Mouse (Mus musculus): ENCODE measurements around the gene Fcrl6.

Fcrl6 gene

DNA sequence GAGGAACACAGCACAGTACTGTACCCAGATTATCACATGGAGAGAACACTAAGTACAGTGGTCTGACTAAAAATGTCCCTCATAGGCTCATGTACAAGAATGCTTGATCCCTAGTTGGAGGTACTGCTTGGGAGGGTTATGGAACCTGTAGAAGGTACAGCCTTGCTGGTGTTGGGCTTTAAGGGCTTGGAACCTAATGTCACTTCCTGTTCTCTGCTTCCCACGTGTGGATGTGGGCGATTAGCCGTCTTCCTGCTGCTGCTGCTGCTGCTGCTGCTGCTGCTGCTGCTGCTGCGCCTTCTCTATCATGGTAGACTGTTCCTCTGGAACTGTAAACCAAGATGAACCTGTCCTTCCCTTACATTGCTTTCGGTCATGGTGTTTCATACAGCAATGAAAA is 21.2 kb upstream of the Fcrl6 start:
- TF ChIP-seq GATA4 (IDR thresholded peaks at IDR 0.05; ENCODE audit: insufficient replicate concordance, low read length) = no peak

DNA sequence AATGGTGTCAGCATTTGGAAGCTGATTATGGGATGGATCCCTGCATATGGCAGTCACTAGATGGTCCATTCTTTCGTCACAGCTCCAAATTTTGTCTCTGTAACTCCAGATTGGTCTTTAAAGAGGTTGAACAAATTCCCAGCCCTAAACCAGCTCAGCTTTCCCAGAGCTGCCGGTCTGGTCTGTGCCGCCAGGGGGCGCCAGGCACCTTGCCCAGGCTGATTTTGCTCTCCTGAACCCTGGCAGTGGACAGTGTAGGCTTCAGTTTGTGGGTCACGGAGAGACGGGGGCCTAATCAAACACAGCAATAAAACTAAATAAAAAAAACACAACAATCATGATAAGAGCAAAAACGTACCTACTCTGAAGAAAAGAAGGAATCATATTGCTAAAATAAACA is 16.9 kb upstream of the Fcrl6 start:
- no peak for TF ChIP-seq GATA4 (IDR thresholded peaks at IDR 0.05; ENCODE audit: insufficient replicate concordance, low read length)

DNA sequence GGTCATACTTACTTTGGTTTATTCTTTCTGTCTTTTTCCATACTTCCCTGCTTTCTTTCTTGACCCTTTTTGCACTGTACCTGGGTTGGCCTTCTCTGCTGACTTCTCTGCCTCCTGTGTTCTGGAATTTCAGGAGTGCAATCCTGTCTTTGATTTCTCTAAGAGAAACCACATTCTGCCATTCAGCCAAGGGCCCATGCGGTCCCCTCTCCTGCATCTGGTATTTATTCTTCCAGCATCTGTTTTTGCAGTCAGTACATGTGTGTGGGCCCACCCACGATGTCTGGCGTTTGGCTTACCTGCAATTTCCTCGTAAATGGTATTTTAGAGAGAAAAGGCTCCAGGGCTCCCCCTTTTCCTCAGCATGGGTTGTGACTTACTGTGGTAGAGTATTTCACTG is 15.8 kb upstream of the Fcrl6 start:
- no peak for TF ChIP-seq GATA4 (IDR thresholded peaks at IDR 0.05; ENCODE audit: insufficient replicate concordance, low read length)

DNA sequence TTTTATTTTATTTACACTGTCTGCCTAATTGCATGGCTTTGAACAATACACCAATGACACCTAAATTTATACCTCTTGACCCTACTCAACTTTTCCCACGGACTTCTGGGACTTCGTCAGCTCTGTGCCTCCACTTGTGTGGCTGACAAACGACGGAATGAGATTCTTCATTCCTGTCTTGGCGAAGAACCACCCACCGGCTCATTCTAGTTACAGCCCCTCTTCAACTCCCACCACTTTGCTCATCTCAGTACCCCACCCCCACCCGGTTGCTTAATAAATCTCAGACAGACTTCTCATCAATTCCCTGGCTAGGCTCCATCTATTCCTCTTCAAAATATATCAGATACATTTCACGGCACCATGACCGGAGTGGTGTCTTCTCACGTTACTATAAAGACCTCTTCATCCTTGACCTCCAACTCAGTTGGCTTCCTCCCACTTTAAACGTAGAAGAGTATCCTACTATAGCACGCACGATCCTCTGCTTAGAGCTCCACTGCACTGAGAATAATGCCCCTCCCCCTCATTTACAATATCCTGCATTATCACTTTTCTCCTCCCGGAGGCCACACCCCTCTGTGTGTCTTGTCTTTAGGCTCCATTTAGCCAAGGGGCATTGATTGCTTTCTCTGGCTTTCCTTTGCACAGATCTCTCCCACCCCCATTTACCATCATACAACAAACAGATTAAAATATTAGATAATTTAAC is 15.2 kb upstream of the Fcrl6 start:
- no peak for TF ChIP-seq GATA4 (IDR thresholded peaks at IDR 0.05; ENCODE audit: insufficient replicate concordance, low read length)

DNA sequence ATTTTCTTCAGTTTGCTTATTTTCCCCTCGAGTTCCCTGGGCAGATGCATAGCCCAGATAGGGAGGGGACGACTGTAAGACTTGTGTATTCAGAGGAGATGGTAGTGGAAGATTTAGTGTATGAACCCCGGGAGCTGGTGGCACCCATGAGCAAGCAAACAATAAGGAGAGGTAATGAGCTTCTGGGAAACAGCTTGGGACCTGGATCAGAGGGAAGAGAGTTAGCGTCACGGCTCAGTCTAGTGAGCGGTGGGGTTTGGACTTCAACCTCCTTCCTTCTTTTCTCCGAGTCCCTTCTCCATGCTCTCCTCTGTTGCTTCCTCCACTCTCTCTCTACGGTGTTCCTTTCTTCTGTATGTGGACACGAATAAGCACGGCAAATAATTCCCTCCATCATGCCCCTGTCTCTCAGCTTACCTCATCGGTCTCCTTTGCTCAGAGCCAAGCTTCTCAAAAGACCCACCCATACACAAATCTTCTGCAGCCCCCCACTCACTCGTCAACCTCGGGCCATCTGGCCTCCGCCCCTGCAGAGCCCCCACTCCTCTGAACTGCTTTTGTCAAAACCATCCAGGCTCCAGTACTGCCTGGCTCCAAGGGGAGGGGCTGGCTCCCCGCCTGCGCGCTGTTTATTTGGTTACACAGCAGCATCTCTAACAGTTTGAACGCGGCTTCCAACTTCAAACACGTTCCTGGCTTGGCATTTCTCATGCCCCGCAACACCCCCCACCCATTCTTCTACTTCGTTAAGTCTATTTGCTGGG is 14.4 kb upstream of the Fcrl6 start:
- no peak for TF ChIP-seq GATA4 (IDR thresholded peaks at IDR 0.05; ENCODE audit: insufficient replicate concordance, low read length)

DNA sequence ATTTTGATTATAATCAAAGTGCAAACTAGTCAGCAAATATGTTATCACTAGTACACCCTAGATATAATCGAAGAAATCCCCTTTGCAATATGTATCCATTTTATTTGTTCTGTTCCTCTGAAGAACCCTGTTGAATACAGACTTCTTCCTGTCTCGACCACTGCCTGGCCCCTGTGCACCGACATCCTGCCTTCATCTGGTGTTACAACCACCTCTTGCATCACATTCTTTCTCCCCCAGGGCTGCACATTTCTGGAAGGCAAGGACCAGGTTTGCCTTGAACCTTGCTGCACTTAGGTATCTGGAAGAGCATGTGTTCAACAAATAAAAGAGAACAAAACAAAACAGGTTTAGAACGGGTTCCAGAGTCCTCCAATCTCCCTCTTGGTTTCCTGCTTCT is 13.1 kb upstream of the Fcrl6 start:
- TF ChIP-seq GATA4 (IDR thresholded peaks at IDR 0.05; ENCODE audit: insufficient replicate concordance, low read length) = no peak

DNA sequence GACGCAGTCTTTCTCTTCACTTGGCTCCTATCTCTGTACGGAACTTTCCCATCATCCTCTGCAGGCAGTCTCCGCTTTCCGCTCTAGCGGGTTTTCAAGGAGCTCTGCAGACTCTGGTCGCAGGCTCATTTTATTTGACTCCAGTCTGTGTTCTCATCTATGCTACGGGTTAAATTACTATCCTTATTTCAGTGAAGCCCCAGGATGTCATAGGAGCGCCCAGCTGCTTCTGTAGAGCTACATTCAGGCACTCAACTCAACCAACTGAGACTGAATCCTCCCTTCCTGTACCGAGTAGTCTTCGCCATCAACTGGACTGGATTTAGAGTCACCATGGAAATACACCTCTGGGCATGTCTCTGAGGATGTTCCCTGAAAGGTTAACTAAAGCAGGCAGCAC is 12.3 kb upstream of the Fcrl6 start:
- no peak for TF ChIP-seq GATA4 (IDR thresholded peaks at IDR 0.05; ENCODE audit: insufficient replicate concordance, low read length)

DNA sequence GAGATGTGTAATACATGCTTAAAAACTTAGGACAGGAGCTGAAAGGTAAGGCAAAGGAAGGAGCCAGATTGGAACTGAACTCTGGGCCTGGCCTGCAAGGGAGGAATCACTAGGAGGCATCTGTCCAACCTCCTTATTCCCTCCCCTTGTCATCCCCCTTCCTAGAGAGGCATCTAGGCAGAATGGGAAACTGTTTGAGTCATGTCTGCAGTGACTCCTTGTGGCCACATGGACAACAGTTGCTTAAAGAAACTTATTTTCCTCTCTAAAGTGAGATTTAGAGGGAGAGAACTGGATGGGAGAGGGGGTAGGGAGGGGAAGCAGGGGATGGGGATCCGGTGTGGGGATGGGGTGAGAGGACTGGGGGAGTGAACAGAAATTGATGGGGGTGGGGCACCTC is 10.4 kb upstream of the Fcrl6 start:
- TF ChIP-seq GATA4 (IDR thresholded peaks at IDR 0.05; ENCODE audit: insufficient replicate concordance, low read length) = no peak

DNA sequence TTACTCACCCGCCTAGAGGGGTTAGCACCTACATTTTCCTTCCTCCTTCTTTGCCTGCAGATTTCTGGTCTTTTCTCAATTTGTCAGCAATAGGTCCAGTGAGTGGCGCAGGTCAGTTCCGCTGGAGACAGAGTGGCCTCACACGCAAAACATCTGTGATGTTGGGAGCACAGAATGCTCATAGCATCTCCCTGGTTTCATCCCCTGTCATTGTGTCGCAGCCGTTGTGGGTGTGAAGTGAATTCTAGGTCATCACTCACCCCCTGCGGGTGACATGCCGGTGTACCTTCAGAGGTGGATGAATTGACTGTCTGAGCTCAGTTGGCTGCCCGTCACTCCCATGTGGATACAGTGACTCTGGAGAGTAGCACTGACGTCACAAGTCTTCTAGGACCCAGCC is 9.0 kb upstream of the Fcrl6 start:
- no peak for TF ChIP-seq GATA4 (IDR thresholded peaks at IDR 0.05; ENCODE audit: insufficient replicate concordance, low read length)

DNA sequence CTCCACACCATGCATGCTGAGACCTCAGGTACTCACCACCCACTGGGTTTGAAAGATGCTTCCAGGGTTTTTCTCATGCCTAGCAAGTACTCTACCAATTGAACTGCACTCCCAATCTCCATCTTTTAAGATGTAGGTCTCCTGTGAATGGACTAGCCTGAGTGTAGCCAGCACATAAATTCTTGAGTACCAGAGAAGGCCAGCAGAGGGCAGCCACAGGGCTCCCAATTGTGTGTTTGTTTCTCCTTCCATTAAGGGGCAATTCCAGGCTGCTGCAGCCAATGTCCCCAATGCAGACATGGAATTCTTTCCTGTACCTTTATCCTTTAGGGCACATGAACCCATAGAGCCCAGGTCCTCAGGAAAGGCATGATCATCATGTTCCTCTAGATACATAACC is 7.9 kb downstream of the Fcrl6 start:
- TF ChIP-seq GATA4 (IDR thresholded peaks at IDR 0.05; ENCODE audit: insufficient replicate concordance, low read length) = no peak

DNA sequence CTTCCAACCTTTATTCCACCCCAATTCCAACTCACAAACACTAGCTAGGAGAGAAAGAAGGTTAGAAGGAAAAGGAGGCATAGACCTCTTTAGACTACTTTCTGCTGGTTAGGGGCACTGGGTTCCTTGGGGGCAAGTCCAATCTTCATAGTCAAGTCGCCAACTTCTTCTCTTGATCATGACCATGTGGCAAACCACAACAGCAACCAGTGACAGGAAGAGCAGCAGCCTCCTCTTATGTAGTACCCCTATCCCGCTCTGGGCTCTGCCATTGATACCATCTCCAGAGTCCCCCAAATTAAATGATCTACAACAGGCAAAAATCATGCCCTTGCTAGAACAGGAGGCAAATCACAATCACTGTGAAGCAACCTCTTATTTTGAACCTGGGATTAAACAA is 8.4 kb downstream of the Fcrl6 start:
- no peak for TF ChIP-seq GATA4 (IDR thresholded peaks at IDR 0.05; ENCODE audit: insufficient replicate concordance, low read length)

DNA sequence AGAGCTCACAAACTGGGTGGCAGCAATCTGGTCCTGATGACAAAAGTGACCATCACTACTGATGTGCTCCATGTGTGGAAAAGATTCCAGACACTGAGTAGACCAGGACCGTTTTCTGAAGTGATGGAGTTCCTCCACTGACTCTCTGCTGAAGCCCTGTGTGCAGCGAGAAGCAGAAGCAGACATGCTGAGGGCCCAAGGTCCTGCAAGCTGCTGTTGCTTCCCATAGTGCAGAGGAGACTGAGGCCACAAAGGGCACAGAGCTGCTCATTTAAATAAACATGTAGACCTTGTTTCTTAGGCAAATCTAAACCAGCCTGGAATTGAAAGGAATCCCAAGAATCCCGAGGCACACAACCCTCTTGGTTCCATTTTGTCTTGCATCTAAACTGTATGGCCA is 9.0 kb downstream of the Fcrl6 start:
- TF ChIP-seq GATA4 (IDR thresholded peaks at IDR 0.05; ENCODE audit: insufficient replicate concordance, low read length) = no peak

DNA sequence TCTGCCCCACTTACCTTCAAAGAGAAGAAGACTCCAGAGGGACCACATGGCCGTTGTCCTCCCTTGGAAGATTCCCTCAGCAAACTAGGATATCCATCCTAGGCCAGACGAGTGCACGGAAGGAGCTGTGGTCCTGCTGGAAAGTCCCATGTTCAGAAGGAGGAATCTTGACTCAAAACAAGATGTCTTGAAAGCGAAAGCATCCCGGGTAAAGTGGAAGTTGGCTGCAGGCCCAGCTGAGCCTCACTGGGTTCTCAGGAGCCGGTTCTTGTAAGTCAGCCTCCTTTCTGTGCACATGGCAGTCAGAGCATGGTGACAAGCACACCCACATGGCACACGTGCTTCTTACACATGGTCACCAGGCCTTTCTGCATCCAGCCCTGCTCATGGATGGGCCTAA is 12.0 kb downstream of the Fcrl6 start, which contains the start of gene Slamf8:
Gene Slamf8, minus strand, starts transcription at position 184 of the 400 bp plus-strand sequence.
- no peak for TF ChIP-seq GATA4 (IDR thresholded peaks at IDR 0.05; ENCODE audit: insufficient replicate concordance, low read length)

DNA sequence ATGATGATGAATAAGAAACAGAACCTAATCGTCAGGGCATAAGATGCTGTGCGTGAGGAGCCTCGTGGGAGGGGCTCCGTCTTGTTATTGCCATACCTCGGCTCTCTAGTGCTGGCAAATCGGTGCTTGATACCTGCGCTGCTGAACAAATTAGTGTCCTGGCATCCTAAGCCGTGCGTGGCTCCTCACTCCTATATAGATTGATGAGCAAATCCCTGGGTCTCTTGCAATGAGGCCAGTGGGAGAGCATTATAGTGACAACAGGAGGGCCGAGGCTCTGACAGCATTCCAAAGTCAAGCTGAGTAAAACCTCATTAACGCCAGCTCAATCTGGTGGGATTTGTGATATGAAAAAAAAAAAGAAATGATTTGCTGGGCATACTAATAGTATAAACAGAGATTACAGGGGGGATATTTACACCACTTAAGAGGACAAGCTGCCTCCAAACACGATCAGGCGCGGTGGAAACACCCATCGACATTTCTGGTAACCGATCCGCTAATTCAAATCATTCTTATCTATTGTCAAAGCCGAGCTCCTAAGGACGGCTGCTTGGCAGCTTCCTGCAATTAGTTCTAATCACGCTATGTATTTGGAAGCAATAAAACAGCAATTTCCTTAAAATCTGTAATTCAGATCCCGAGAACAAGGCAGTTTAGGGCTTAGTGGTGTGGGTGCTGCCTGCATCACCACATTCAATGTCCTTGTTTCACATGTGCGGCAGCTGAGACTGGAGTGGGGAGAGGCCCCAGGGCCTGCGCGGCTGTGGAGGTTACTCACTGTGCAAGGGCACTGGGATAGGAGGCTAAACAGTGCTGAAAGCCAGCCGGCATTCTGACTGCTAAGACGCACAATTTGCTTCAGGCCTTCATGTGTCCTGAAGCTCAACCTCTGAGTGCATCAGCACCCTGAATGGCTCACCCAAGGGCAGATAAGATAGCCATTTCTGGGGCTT is 16.5 kb downstream of the Fcrl6 start:
- no peak for TF ChIP-seq GATA4 (IDR thresholded peaks at IDR 0.05; ENCODE audit: insufficient replicate concordance, low read length)

DNA sequence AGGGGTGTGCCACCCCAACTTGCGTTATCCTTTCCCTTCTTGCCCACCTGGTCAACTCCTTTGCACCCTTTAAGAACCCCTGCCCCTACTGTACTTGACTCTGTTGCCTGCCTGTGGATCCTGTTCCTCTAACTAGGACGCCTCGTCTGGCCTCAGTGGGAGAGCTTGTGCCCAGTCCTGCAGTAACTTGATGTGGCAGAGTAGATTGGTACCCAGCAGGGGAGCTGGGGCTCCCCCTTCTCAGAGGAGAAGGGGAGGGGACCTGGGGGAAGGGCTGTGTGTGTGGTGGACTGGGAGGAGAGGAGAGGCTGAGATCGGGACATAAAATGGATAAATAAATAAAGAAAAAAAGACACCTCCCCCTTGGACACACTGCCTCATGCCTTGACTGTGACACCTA is 17.3 kb downstream of the Fcrl6 start:
- TF ChIP-seq GATA4 (IDR thresholded peaks at IDR 0.05; ENCODE audit: insufficient replicate concordance, low read length) = no peak

DNA sequence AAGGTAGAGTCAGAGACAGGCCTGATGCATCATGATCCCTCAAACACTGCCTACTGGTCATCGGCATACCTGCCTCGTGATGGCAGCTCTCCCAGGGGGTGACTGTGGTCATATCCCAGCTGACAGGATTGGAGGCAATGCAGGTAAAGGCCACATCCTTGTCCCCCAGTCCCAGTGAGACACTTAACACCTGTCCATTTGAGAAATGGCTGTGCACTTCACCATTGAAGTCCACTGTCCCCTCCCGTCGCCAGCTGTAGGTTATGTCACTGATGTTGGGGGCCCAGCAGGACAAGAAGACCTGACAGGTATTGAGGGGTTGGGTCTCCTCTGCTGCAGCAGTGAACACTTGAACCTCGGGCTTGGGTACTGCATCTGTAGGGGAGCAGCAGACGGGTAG is 18.1 kb downstream of the Fcrl6 start:
- TF ChIP-seq GATA4 (IDR thresholded peaks at IDR 0.05; ENCODE audit: insufficient replicate concordance, low read length) = no peak
